Mouse (Mus musculus): ENCODE results near the gene Megf9.

GRCm38 (mm10) chr4:70535711-70536311 is 1.0 kb upstream of the Megf9 start:
- TF ChIP-seq CTCF (IDR thresholded peaks at IDR 0.05; ENCODE audit: low read depth, low read length) (no peak), EP300 (IDR thresholded peaks at IDR 0.05; ENCODE audit: insufficient read depth, low read depth, low read length) (no peak), POLR2A (IDR thresholded peaks at IDR 0.05; ENCODE audit: insufficient read depth, low read length) (no peak)
